Mouse (Mus musculus) heart, adult 9 months (tissue): ENCODE results near the gene Asgr2.
"Not testable (repeated sequence)": the region's sequence is repeated elsewhere in the genome, so short reads cannot be mapped to it uniquely, and the experiment has no call there.

Source experiments
- DNase-seq, 2 experiments: peaks; one replicate each; pipeline ENCODE4 v3.0.0; 2022; ENCODE audit warnings: low spot score in 2 of 2

The Asgr2 gene

GRCm38 (mm10) chr11:70084563-70084962 lies 7.9 kb upstream of the Asgr2 start:
- DNase-seq, result peak; percentile 40 to 75

GRCm38 (mm10) chr11:70097396-70097795 lies 5.0 kb downstream of the Asgr2 start:
- DNase-seq, result no peak

GRCm38 (mm10) chr11:70099102-70099501 lies 6.7 kb downstream of the Asgr2 start:
- DNase-seq, result no peak

- DNase-seq, result no peak
Observed at GRCm38 (mm10) chr11:70099809-70100208, 7.4 kb downstream of the Asgr2 start.

- no peak for DNase-seq
Observed at GRCm38 (mm10) chr11:70103701-70104315, 11.4 kb downstream of the Asgr2 start.

- DNase-seq, result no peak
Observed at GRCm38 (mm10) chr11:70107085-70107484, 14.6 kb downstream of the Asgr2 start.

- DNase-seq, result no peak
Observed at GRCm38 (mm10) chr11:70110146-70110545, 17.7 kb downstream of the Asgr2 start.

- DNase-seq, result peak; percentile 22 to 38
Observed at GRCm38 (mm10) chr11:70114562-70114961, 22.1 kb downstream of the Asgr2 start.

GRCm38 (mm10) chr11:70115901-70116300 lies 23.5 kb downstream of the Asgr2 start:
- no peak for DNase-seq

GRCm38 (mm10) chr11:70129926-70130379 lies 37.5 kb downstream of the Asgr2 start, which contains the start of gene Mgl2:
TSS of gene Mgl2 (plus strand) at chr11:70130329.
- peak; percentile 19 to 46 for DNase-seq

- DNase-seq, result not testable (repeated sequence)
Observed at GRCm38 (mm10) chr11:70135001-70135400, 42.6 kb downstream of the Asgr2 start.

GRCm38 (mm10) chr11:70135925-70136324 lies 43.5 kb downstream of the Asgr2 start:
- DNase-seq, result not testable (repeated sequence)

GRCm38 (mm10) chr11:70139171-70139570 lies 46.7 kb downstream of the Asgr2 start:
- DNase-seq, result no peak

- no peak for DNase-seq
Observed at GRCm38 (mm10) chr11:70151072-70151471, 58.6 kb downstream of the Asgr2 start.
